Mouse (Mus musculus) megakaryocyte, adult 5-6 weeks (primary cell): ENCODE results near the gene Dab2ip. TPM values are rescaled to one million over a fixed set of nuclear protein-coding genes. Genes with fewer than 3 reads are reported as not detected.

ENCODE experiments used
- ATAC-seq: 2 replicates; pipeline ENCODE4 v1.8.0; 2016; ENCODE audit warnings: mild to moderate bottlenecking, inconsistent platforms; ENCODE audit not compliant: poor library complexity, severe bottlenecking
- total RNA-seq, 2 experiments: library from RNA; stranded (forward) in 1 of 2; stranded (reverse) in 1 of 2; fragments of 153-499, 151-499 nt in 1 of 2; fragments of 221-1000, 200-1000 nt in 1 of 2; gene quantifications; 2 replicates each; pipeline versions ENCODE4 v1.2.3 to v1.2.4; 2015 to 2017

Gene Dab2ip
- total RNA-seq, 2 experiments from 2014 or later: 2.7 to 3.7 TPM

GRCm38 (mm10) chr2:35593889-35594288 is 35.8 kb downstream of the Dab2ip start:
- ATAC-seq: no peak

GRCm38 (mm10) chr2:35595102-35595501 is 37.0 kb downstream of the Dab2ip start:
- no peak for ATAC-seq

GRCm38 (mm10) chr2:35595718-35596117 is 37.7 kb downstream of the Dab2ip start:
- ATAC-seq: no peak

- ATAC-seq: no peak
Observed at GRCm38 (mm10) chr2:35596796-35597195, 38.7 kb downstream of the Dab2ip start.

GRCm38 (mm10) chr2:35598819-35599218 is 40.8 kb downstream of the Dab2ip start:
- ATAC-seq: no peak

- no peak for ATAC-seq
Observed at GRCm38 (mm10) chr2:35601665-35602064, 43.6 kb downstream of the Dab2ip start.

- ATAC-seq: no peak
Observed at GRCm38 (mm10) chr2:35607476-35607875, 49.4 kb downstream of the Dab2ip start.

- ATAC-seq: no peak
Observed at GRCm38 (mm10) chr2:35608856-35609255, 50.8 kb downstream of the Dab2ip start.

- no peak for ATAC-seq
Observed at GRCm38 (mm10) chr2:35609317-35609716, 51.3 kb downstream of the Dab2ip start.

- no peak for ATAC-seq
Observed at GRCm38 (mm10) chr2:35610168-35610951, 52.3 kb downstream of the Dab2ip start.

- no peak for ATAC-seq
Observed at GRCm38 (mm10) chr2:35610976-35611375, 52.9 kb downstream of the Dab2ip start.

- no peak for ATAC-seq
Observed at GRCm38 (mm10) chr2:35611645-35612044, 53.6 kb downstream of the Dab2ip start.

GRCm38 (mm10) chr2:35612297-35612696 is 54.2 kb downstream of the Dab2ip start:
- no peak for ATAC-seq

GRCm38 (mm10) chr2:35613946-35614353 is 55.9 kb downstream of the Dab2ip start:
- no peak for ATAC-seq

- ATAC-seq: no peak
Observed at GRCm38 (mm10) chr2:35614411-35614810, 56.3 kb downstream of the Dab2ip start.

- ATAC-seq: no peak
Observed at GRCm38 (mm10) chr2:35615366-35615765, 57.3 kb downstream of the Dab2ip start.

- ATAC-seq: no peak
Observed at GRCm38 (mm10) chr2:35615977-35616376, 57.9 kb downstream of the Dab2ip start.

- no peak for ATAC-seq
Observed at GRCm38 (mm10) chr2:35616891-35617658, 59.0 kb downstream of the Dab2ip start.

GRCm38 (mm10) chr2:35618981-35619380 is 60.9 kb downstream of the Dab2ip start:
- ATAC-seq: no peak

- no peak for ATAC-seq
Observed at GRCm38 (mm10) chr2:35619532-35619931, 61.5 kb downstream of the Dab2ip start.

GRCm38 (mm10) chr2:35620364-35621224 is 62.5 kb downstream of the Dab2ip start:
- ATAC-seq: no peak
